Mouse (Mus musculus) embryonic fibroblast, embryonic 13.5 days (primary cell): Measurements from ENCODE around the gene Phldb1. TPM values are rescaled to one million over a fixed set of nuclear protein-coding genes. Genes with fewer than 3 reads are reported as not detected.

Experiments used
- H3K27ac ChIP-seq: 2 replicates; pipeline ENCODE4 v1.5.1; 2012; ENCODE audit warnings: low read length, control low read depth, inconsistent platforms; ENCODE audit not compliant: insufficient read depth
- H3K4me1 ChIP-seq: 2 replicates; pipeline ENCODE4 v1.6.1; 2011; ENCODE audit warnings: low read length; ENCODE audit not compliant: control insufficient read depth, insufficient read depth
- H3K4me3 ChIP-seq: 2 replicates; pipeline ENCODE4 v1.5.1; 2011; ENCODE audit warnings: mild to moderate bottlenecking, control low read depth, low read length; ENCODE audit not compliant: insufficient read depth
- CTCF ChIP-seq: IDR thresholded peaks from 2 replicates; pipeline ENCODE4 v1.5.1; 2011; ENCODE audit warnings: mild to moderate bottlenecking, control low read depth, low read length, moderate library complexity, borderline replicate concordance; ENCODE audit not compliant: insufficient read depth
- POLR2A ChIP-seq: IDR thresholded peaks from 2 replicates; pipeline ENCODE4 v1.6.1; 2011; ENCODE audit warnings: low read depth, mild to moderate bottlenecking, control low read depth, low read length, moderate library complexity
- polyA plus RNA-seq: library from polyadenylated mRNA; stranded (reverse); fragments of >200 nt; gene quantifications from 2 replicates; pipeline ENCODE4 v1.2.4, GENCODE M21; 2011; ENCODE audit warnings: low read depth; ENCODE audit not compliant: missing spikeins, insufficient read length

Phldb1 gene
- polyA plus RNA-seq, 1 experiment, result 61.2 TPM

DNA sequence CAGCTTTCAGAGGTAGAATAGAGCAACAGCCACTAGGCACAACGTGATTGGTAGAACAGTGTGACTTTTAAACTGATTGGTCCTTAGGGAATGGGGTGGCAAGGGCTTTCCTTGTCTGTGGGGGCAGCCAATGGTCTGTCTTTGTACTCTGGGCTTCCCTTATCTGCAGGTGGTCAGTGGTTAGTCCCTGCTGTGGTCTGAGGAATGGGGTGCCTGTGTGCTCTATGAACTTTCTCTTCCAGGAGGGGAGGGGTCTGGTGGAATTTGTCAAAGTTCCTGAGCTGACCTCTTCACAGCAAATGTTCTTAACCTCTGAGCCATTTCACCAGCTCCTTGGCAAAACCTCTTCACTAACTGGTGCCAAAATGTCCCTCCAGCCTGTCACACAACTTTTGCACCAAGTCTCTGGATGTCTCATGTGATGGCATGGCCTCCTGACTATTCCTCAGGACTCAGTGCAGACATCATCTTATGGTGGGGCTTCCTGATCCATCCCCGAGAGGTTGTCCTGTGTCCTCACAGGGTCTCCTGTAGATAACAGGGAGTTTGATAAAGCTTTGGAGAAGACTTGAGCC is 62.6 kb downstream of the Phldb1 start:
- no peak for TF ChIP-seq POLR2A
- TF ChIP-seq CTCF, result no peak
- H3K27ac ChIP-seq, result no peak overlapping the region
- no peak overlapping the region for H3K4me3 ChIP-seq
- no peaks in the 10 kb centered on the region for H3K4me1 ChIP-seq

DNA sequence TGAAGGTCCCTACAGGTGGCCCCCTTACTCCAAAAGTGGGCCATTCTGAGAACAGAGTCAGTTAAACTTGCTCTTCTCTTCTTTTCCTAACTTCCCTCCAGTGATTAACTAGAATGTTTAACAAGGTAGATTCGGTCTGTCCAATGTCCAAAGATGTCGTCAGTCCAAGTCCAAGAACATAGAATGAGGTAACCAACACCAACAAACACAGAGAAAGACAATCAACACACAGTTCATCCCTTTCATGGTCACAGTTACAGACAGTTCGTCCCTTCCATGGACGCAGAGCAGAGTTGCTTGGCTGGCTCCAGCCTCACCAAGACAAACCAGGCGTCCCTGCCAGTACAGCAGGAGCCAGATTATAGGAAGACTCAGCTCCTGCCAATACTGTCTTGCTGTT is 63.6 kb downstream of the Phldb1 start:
- no peak overlapping the region for H3K27ac ChIP-seq
- TF ChIP-seq CTCF (no peak), POLR2A (no peak)
- H3K4me1 ChIP-seq, result no peaks in the 10 kb centered on the region
- H3K4me3 ChIP-seq, result no peak overlapping the region

DNA sequence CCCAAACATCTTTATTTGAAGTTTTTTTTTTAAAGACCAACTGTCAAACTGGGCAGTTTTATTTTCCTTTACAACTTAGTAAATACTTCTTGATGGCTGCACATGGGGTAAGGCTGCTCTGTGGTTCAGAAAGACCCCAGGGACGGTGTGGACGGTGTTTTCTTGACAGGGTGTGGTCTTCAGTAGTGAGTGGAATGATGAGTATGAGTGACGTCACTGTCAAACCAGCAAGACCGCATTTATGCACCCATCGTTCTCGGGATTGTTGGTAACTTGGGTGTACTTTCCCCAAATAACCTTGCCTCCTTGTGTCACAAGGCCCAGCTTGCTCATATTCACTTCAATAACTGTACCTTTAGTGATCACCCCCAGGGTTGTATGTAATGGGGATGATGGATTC is 71.3 kb downstream of the Phldb1 start:
- H3K4me1 ChIP-seq, result no peaks in the 10 kb centered on the region
- no peak overlapping the region for H3K27ac ChIP-seq
- no peak for TF ChIP-seq CTCF
- no peak for TF ChIP-seq POLR2A
- no peak overlapping the region for H3K4me3 ChIP-seq

DNA sequence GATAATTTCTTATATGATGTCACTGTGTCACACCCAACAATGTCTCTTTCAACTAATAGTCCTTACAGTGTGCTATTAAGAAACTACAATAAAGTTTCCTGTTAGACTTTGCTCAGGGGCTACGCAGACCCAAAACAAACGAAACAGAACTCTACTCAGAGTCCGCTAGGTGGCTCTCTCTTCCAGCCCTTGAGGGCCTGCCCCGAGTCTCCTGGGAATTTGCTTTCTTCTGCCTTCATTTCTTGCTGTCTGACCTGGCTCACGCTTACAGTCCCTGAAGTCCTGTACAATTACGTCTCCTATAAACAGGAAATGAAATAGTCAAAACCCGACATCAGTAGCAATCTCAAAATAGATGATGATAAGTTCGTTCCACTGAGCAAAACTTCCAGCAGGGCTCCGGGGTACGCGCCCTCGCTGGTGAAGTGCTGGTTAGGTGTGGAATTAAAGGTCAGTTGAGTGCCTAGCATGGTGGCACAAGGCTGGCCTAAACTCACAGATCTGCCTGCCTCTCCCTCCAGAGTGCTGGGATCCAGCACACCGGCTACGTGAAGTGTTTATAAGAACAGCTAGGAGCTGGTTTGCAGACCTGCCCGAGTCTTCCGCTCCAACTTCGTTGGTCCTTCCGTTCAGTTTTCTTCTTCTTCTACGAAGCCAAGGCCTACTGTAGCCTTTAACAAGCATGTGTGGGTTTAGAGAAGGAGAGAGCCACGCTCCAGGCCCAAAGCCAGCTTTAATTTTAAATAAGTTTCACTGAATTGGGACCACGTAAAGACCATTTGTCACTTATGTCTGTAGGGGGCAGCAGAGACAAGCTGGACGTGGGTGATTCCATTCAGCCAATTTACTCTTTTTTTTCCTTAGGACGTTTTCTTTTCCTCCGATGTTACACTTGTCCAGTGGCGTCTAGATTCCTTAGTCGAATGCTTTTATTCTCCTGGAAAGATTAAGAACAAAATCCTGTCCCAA is 79.6 kb downstream of the Phldb1 start:
- no peak overlapping the region for H3K4me3 ChIP-seq
- no peaks in the 10 kb centered on the region for H3K4me1 ChIP-seq
- TF ChIP-seq POLR2A (no peak), CTCF (no peak)
- peak overlapping the region; percentile 2; the same call in 1 of the 2 replicates for H3K27ac ChIP-seq

DNA sequence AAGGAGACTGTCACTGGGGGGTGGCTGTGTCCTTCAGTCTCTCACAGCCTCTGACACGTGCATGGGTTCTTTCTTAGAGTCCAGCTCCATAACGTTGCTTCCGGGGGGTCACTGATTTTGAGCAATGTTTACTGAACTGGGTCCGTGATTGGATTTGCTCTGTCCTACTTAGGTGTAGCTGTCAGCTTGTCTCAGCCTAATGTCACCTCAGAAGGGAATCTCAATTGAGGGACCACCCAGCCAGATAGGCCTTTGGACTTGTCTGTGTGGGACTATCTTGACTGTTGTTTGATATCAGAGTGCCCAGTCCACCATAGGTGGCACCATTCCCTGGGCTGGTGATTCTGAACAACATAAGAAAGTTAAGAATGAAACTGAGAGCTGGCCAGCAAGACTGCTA is 81.1 kb downstream of the Phldb1 start:
- Histone ChIP-seq H3K27ac (no peak overlapping the region), H3K4me1 (no peaks in the 10 kb centered on the region), H3K4me3 (no peak overlapping the region)
- TF ChIP-seq POLR2A, result no peak
- no peak for TF ChIP-seq CTCF

DNA sequence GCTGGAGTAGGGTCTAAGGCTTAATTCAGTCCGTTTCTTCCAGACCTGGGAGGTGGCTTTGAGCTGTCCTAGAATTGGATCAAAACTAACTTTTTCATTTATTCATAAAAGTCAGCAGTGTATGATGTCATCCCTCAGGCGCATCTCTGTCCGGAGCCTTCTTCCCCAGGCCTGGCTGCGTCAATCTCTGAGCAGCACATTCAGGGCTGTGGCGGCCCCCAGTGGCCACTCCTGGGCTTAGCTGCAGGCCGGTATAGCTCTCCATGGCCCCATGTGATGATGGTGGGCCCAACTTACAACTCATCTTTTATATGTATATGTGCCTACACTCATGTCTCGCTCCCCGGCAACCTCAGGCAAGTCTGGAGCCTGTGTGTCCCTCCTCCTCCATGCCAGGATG is 83.0 kb downstream of the Phldb1 start:
- H3K27ac ChIP-seq, result no peak overlapping the region
- no peak overlapping the region for H3K4me3 ChIP-seq
- TF ChIP-seq POLR2A (no peak), CTCF (peak; percentile 73)
- no peaks in the 10 kb centered on the region for H3K4me1 ChIP-seq

DNA sequence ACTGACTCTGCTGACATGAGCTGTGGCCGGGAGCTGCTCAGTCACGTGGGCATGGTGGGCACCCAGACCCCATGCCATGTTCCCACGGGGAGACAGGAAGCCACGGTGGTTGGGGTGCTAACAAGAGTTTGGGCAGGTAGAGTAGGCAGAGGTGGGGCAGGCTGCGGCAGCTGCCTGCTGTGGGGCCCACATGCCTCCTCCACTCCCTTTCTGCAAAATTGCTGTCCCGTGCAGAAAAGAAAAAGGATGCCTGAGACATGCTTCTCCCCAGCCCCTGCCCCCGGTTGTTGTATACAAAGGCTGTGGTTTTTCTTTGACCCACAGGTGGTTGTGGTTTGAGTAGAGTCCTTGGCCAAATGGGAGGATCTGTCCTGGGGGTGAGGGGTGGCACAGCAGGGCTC is 86.1 kb downstream of the Phldb1 start:
- Histone ChIP-seq H3K4me3 (no peak overlapping the region), H3K27ac (no peak overlapping the region), H3K4me1 (no peaks in the 10 kb centered on the region)
- TF ChIP-seq POLR2A, result no peak
- no peak for TF ChIP-seq CTCF

DNA sequence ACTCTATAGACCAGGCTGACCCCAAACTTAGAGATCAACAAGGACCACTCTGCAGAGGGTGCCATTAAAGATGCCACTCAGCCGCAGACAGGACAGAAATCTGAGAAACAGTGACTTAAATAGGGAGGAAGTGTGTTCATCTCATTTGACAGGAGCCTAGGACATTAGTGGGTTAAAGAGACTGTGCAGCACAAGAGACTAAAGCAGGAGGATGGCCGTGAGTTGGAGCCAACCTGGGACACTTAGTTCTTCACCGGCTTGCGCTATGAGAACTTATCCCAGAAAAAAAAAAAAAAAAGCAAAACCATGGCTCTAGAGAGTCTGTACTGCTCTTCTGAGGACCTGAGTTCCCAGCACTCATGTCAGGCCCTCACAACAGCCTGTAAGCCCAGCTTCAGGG is 87.3 kb downstream of the Phldb1 start:
- Histone ChIP-seq H3K4me3 (no peak overlapping the region), H3K27ac (no peak overlapping the region), H3K4me1 (no peaks in the 10 kb centered on the region)
- TF ChIP-seq POLR2A (no peak), CTCF (no peak)

DNA sequence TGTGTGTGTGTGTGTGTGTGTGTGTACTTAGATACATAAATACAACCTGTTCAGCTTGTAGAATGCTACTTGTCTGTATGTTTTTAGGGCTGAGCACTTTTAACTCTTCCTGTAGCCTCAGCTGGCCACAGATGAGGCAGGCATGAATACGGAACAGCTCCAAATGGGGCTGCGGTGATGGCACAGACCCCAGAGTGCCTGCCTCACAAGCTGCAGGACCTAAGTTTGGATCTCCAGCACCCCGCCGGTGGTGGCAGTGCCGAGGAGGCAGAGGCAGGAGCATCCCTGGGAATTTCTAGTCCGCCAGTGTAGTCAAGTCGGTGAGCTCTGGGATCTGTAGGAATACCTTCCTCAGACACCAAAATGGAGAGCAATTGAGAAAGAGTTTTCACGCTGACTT is 88.0 kb downstream of the Phldb1 start:
- Histone ChIP-seq H3K27ac (no peak overlapping the region), H3K4me3 (no peak overlapping the region), H3K4me1 (no peaks in the 10 kb centered on the region)
- TF ChIP-seq CTCF (no peak), POLR2A (no peak)

DNA sequence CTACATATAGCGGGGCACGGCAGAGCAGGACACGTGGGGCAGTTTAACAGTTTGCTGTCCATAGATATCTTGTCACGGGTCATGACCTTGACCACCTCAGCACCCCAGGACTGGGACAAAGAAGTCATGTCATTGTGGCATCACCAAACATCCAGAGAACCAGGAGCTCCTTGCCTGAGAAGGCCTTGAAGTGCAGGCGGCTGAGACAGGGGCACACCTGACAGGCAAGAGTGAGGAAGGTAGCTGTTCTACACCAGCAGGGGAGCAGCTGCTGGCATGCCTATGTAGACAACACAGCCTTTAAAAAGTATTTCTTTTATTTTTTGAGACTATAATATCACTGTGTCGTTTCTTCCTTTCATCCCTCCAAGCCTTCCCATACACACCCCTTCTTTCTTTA is 88.6 kb downstream of the Phldb1 start:
- Histone ChIP-seq H3K4me3 (no peak overlapping the region), H3K27ac (no peak overlapping the region), H3K4me1 (no peaks in the 10 kb centered on the region)
- TF ChIP-seq CTCF, result no peak
